Mouse (Mus musculus) E14TG2a.4 (cell line): ENCODE data around the gene Vps11.
"Not testable (repeated sequence)": the region's sequence is repeated elsewhere in the genome, so short reads cannot be mapped to it uniquely, and the experiment has no call there.

Experiments used
- H3K27me3 ChIP-seq: 2 replicates; pipeline ENCODE4 v1.6.1; 2014; ENCODE audit warnings: low read length, control low read depth; ENCODE audit not compliant: insufficient read depth
- H3K36me3 ChIP-seq: 2 replicates; pipeline ENCODE4 v1.6.1; 2014; ENCODE audit warnings: low read length, control low read depth; ENCODE audit not compliant: insufficient read depth
- H3K4me1 ChIP-seq: replicated peaks from 2 replicates; pipeline ENCODE4 v1.6.1; 2014; ENCODE audit warnings: low read depth, low read length, control low read depth
- H3K4me3 ChIP-seq: replicated peaks from 2 replicates; pipeline ENCODE4 v1.5.1; 2014; ENCODE audit warnings: mild to moderate bottlenecking, low read length
- H3K9me3 ChIP-seq: 2 replicates; pipeline ENCODE4 v1.6.1; 2014; ENCODE audit warnings: low read length, control low read depth
- CTCF ChIP-seq: conservative IDR thresholded peaks from 2 replicates; pipeline ENCODE4 v1.5.1; 2014; ENCODE audit warnings: low read length
- NANOG ChIP-seq: IDR thresholded peaks from 2 replicates; pipeline ENCODE4 v1.6.1; 2014; ENCODE audit warnings: borderline replicate concordance, low read length, mixed read lengths
- POU5F1 ChIP-seq: IDR thresholded peaks from 2 replicates; pipeline ENCODE4 v1.6.1; 2014; ENCODE audit warnings: low read length, borderline replicate concordance

Vps11 gene

GRCm38 (mm10) chr9:44334396-44335330 is 26.8 kb downstream of the Vps11 start, which contains the start of gene H2afx:
TSS of gene H2afx (plus strand) at chr9:44334694.
- TF ChIP-seq CTCF (no peak), POU5F1 (no peak), NANOG (no peak)
- no peaks in the 10 kb centered on the region for H3K27me3 ChIP-seq
- H3K4me3 ChIP-seq, result peak within 1 kb of the TSS; percentile 98
- peaks cover 66% of the 10 kb centered on the region for H3K36me3 ChIP-seq
- no peaks in the 10 kb centered on the region for H3K9me3 ChIP-seq
- H3K4me1 ChIP-seq, result peaks cover 50% of the 10 kb centered on the region

DNA sequence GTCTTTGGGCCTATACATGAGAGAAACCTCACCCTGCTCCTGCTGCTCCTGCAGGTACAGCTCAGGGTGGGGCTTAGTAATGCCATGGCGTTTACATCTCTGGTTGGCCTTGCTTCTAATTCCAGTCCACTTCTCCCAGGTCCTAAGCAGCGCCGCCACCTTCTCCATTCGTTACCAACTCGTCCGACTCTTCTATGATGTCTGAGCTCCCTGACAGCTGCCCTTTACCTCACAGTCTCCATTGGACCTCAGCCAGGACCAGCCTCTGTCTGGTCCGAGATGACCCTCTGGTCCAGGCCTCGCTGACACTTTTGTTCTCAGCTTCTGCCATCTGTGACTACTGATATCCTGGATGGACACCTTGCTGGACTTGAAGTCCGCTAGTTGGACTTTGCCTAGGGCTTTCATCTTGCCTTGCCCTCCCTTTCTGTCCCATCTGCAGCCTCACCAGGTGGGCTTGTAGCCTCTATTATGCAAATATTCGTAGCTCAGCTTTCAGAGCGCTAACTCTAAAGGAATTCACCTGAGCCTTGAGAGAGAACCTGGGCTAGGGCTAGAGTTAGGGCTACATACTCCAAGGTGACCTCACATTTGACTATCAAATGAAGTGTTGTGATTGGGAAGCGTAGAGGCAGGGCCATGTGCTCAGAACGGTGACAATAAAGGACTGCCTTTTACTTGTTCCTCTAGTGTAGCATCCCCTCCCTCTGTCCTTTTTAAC is 28.4 kb downstream of the Vps11 start:
- H3K4me1 ChIP-seq, result peaks cover 45% of the 10 kb centered on the region
- peak overlapping the region; percentile 75 for H3K4me3 ChIP-seq
- H3K36me3 ChIP-seq, result peaks cover 73% of the 10 kb centered on the region
- no peaks in the 10 kb centered on the region for H3K9me3 ChIP-seq
- TF ChIP-seq CTCF (no peak), POU5F1 (peak; percentile 59; the same call in 1 of the 2 replicates), NANOG (peak; percentile 70; the same call in 1 of the 2 replicates)
- no peaks in the 10 kb centered on the region for H3K27me3 ChIP-seq

- peaks cover 54% of the 10 kb centered on the region for H3K36me3 ChIP-seq
- no peaks in the 10 kb centered on the region for H3K27me3 ChIP-seq
- H3K9me3 ChIP-seq, result no peaks in the 10 kb centered on the region
- no peak overlapping the region for H3K4me3 ChIP-seq
- TF ChIP-seq POU5F1 (no peak), CTCF (no peak), NANOG (no peak)
- H3K4me1 ChIP-seq, result peaks cover 39% of the 10 kb centered on the region
Observed at GRCm38 (mm10) chr9:44330736-44331135, 30.7 kb downstream of the Vps11 start.

- H3K4me1 ChIP-seq, result peaks cover 44% of the 10 kb centered on the region
- peaks cover 46% of the 10 kb centered on the region for H3K36me3 ChIP-seq
- peak overlapping the region; percentile 85 for H3K4me3 ChIP-seq
- no peaks in the 10 kb centered on the region for H3K27me3 ChIP-seq
- H3K9me3 ChIP-seq, result no peaks in the 10 kb centered on the region
- TF ChIP-seq POU5F1, result no peak
- no peak for TF ChIP-seq CTCF
- TF ChIP-seq NANOG, result no peak
Observed at GRCm38 (mm10) chr9:44327926-44328325, 33.5 kb downstream of the Vps11 start.

DNA sequence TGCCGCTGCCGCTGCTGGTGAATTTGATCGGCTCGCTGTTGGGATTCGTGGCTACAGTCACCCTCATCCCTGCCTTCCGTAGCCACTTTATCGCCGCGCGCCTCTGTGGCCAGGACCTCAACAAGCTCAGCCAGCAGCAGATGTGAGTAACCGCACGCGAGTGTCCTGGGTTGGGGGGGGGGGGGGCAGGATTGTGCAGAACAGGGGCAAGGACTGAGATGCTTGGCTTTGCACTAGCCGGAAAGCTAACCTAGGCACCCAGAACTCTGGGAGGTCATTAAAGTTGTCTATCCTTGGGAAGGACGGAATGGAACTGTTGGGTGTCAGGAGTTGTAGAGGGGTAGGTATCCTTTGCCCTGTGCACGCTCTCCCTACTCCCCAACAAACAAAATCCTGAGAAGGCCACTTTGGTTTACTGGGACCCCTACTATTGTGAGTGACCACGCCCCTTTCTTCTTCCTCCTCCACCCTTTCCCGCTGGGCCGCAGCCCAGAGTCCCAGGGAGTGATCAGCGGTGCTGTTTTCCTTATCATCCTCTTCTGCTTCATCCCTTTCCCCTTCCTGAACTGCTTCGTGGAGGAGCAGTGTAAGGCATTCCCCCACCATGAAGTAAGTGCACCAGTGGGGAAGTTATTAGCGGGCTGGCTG is 34.3 kb downstream of the Vps11 start:
- Histone ChIP-seq H3K27me3 (no peaks in the 10 kb centered on the region), H3K9me3 (no peaks in the 10 kb centered on the region), H3K4me1 (peaks cover 44% of the 10 kb centered on the region), H3K36me3 (peaks cover 40% of the 10 kb centered on the region), H3K4me3 (peak overlapping the region; percentile 85)
- TF ChIP-seq POU5F1, result no peak

DNA sequence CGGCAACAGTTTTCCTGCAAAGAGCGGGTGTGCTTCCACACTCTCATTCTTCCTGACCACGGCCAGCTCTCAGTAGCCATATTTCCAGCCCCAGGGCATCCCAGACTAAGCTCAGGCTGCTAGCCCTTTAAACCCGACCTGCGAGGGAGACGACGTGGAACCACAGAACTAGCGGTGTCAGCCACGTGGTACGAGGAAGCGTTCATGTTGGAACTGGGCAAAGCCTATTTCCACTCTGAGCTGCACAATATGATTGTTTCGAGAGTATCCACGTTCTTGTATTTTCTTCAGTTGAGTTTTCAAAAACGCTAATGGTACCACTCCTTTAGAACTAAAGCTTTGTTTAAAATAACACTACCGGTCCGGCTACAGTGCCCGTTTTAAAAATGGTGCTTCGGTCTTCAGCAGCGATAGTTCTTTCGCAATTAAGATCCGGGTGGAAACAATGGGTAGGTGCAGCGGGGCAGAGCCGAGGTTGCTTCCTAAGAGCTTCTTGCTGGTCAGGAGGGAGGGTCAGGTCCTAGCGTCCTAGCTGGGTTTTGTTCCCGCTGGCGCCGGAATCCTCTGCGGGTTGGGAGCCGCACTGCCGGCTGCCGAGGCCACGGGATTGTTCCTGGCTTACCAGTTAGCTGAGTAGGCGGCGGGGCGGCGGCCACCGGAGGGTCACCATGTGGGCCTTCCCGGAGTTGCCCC is 35.0 kb downstream of the Vps11 start:
- Histone ChIP-seq H3K4me3 (peak overlapping the region; percentile 85), H3K9me3 (no peaks in the 10 kb centered on the region), H3K27me3 (no peaks in the 10 kb centered on the region), H3K36me3 (peaks cover 35% of the 10 kb centered on the region), H3K4me1 (peaks cover 42% of the 10 kb centered on the region)
- TF ChIP-seq POU5F1 (no peak), NANOG (no peak), CTCF (no peak)

GRCm38 (mm10) chr9:44325768-44326370 is 35.6 kb downstream of the Vps11 start, which contains the start of gene Dpagt1:
TSS of gene Dpagt1 (plus strand) at chr9:44326019.
- TF ChIP-seq NANOG (no peak), CTCF (no peak), POU5F1 (no peak)
- Histone ChIP-seq H3K9me3 (no peaks in the 10 kb centered on the region), H3K4me3 (peak within 1 kb of the TSS; percentile 85), H3K36me3 (peaks cover 29% of the 10 kb centered on the region), H3K4me1 (peaks cover 41% of the 10 kb centered on the region), H3K27me3 (no peaks in the 10 kb centered on the region)

GRCm38 (mm10) chr9:44325032-44325767 is 36.3 kb downstream of the Vps11 start:
- not testable (repeated sequence) for H3K9me3 ChIP-seq, H3K4me3 ChIP-seq, H3K27me3 ChIP-seq
- peaks cover 23% of the 10 kb centered on the region for H3K36me3 ChIP-seq
- H3K4me1 ChIP-seq, result peaks cover 44% of the 10 kb centered on the region
